Mouse (Mus musculus) ZHBTc4 (cell line): ENCODE measurements around the gene Adra1b.
A peak's percentile ranks its signal among the peaks of the same experiment; 100 is the strongest.

ENCODE experiments used
- DNase-seq: peaks from one replicate; pipeline ENCODE4 v3.0.0-alpha.2; 2011; ENCODE audit warnings: low read depth, low spot score

The Adra1b gene

GRCm38 (mm10) chr11:43901051-43901654, at the start of gene Adra1b:
Adra1b (minus strand) TSS chr11:43901210.
- no peak for DNase-seq

GRCm38 (mm10) chr11:43950274-43950673, 49.3 kb upstream of the Adra1b start:
- no peak for DNase-seq

GRCm38 (mm10) chr11:43943781-43944180, 42.8 kb upstream of the Adra1b start:
- no peak for DNase-seq

- no peak for DNase-seq
These were observed 42.2 kb upstream of the Adra1b start for GRCm38 (mm10) chr11:43943167-43943566.

GRCm38 (mm10) chr11:43940501-43941202, 39.6 kb upstream of the Adra1b start:
- DNase-seq: no peak

- DNase-seq: no peak
These were observed 35.0 kb upstream of the Adra1b start for GRCm38 (mm10) chr11:43936023-43936422.

- no peak for DNase-seq
These were observed 32.5 kb upstream of the Adra1b start for GRCm38 (mm10) chr11:43933480-43933879.

- DNase-seq: no peak
These were observed 32.0 kb upstream of the Adra1b start for GRCm38 (mm10) chr11:43933000-43933399.

GRCm38 (mm10) chr11:43930191-43930590, 29.2 kb upstream of the Adra1b start:
- no peak for DNase-seq

- DNase-seq: no peak
These were observed 28.7 kb upstream of the Adra1b start for GRCm38 (mm10) chr11:43929706-43930105.

GRCm38 (mm10) chr11:43929178-43929577, 28.2 kb upstream of the Adra1b start:
- DNase-seq: peak; percentile 55

GRCm38 (mm10) chr11:43927133-43927815, 26.3 kb upstream of the Adra1b start:
- no peak for DNase-seq

- DNase-seq: no peak
These were observed 25.2 kb upstream of the Adra1b start for GRCm38 (mm10) chr11:43926163-43926562.

GRCm38 (mm10) chr11:43925584-43925983, 24.6 kb upstream of the Adra1b start:
- no peak for DNase-seq

- no peak for DNase-seq
These were observed 20.7 kb upstream of the Adra1b start for GRCm38 (mm10) chr11:43921701-43922100.

- DNase-seq: no peak
These were observed 18.6 kb upstream of the Adra1b start for GRCm38 (mm10) chr11:43919492-43920055.

GRCm38 (mm10) chr11:43914552-43915447, 13.8 kb upstream of the Adra1b start:
- no peak for DNase-seq

- no peak for DNase-seq
These were observed 11.3 kb upstream of the Adra1b start for GRCm38 (mm10) chr11:43912136-43912888.

- DNase-seq: no peak
These were observed 10.6 kb upstream of the Adra1b start for GRCm38 (mm10) chr11:43911646-43912045.

GRCm38 (mm10) chr11:43903351-43903750, 2.3 kb upstream of the Adra1b start:
- DNase-seq: no peak

- DNase-seq: no peak
These were observed 1.3 kb downstream of the Adra1b start for GRCm38 (mm10) chr11:43899696-43900095.
